Mouse (Mus musculus) layer of hippocampus, adult 8-10 months (tissue): ENCODE results near the gene Wfdc5. TPM values are rescaled to one million over a fixed set of nuclear protein-coding genes. Genes with fewer than 3 reads are reported as not detected.

Source experiments
- DNase-seq, 2 experiments: peaks; one replicate each; pipeline ENCODE4 v3.0.0; 2022; ENCODE audit warnings: low spot score in 2 of 2
- total RNA-seq, 4 experiments: library from RNA; stranded (reverse); gene quantifications; 2 replicates each; pipeline ENCODE4 v1.2.4; 2022

The Wfdc5 gene
- total RNA-seq, 4 experiments from 2014 or later = not detected

DNA sequence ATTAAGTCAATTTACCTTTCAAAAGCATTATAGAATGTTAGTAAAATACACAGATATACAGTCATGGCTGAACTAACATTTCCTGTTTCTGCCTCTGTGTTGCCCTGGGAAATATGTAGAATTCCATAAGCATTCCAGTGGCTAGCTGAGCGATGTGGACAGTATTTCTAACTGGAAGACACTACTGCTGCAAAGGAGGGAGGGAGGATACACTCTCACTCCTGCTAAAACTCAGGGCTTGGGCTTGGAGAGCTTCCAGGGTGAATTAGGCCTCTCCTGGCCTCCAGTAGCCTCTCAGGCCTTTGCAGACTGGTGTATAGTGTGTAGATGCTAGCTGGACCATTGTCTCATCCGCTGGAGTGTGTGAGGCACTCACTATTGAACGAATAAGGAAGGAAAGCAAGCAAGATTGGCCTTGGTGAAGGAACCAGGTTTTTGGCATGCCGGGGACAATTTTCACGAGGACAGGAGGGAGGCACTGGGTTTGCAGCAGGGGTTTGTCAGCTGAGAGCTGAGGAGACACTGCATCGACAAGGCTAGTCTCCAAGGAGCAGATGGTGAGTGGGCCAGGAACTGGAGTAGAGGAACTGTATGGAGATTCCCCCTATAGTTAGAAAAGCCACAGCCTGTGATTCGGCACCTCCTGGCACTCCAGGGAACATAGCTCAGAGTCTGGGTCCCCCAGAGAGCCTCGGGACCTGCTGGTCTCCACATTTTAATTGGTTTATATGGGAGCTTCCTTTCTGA is 7.7 kb downstream of the Wfdc5 start:
- peak; percentile 73 for DNase-seq

DNA sequence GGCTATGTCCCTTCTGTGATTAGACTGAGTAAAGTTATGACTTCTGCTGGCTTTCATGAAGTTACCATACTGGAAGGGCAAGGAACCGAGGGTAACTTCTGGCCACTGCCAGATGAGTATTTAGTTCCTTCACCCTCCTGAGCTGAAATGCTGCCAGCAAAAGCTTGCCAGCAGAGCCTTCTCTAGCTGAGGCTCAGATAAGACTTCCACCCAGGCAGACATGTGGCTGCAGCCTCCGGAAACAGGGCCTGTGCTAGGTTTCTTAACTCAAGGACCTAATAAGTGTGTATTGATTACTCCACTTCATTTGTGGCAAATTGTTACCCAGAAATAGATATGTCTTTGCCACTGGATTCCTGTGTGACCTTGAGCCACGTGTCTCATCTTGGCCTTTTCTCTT is 9.1 kb downstream of the Wfdc5 start:
- DNase-seq = no peak

DNA sequence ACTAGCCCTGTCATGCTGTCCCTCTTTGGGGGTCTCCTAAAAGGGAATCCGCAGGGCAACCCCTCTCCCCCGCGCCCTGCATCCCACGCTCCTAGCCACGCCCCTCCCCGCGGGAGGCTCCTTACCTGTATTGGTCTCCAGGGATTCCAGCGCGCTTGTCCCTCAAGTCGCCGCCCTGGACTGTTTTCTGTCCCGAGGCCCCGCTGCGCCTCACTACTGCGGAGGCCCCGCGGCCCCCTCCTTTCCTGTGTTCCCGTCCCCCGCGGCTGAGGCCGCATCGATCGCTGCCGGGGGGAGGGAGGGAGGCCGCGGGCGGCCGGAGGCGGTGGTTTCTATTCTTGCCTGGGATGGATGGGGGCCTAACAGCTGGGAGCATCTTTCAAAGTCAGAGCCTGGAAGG is 11.6 kb downstream of the Wfdc5 start, which contains the start of gene Kcns1:
TSS of gene Kcns1 (minus strand) at position 212 of the 400 bp plus-strand sequence.
- DNase-seq = no peak

DNA sequence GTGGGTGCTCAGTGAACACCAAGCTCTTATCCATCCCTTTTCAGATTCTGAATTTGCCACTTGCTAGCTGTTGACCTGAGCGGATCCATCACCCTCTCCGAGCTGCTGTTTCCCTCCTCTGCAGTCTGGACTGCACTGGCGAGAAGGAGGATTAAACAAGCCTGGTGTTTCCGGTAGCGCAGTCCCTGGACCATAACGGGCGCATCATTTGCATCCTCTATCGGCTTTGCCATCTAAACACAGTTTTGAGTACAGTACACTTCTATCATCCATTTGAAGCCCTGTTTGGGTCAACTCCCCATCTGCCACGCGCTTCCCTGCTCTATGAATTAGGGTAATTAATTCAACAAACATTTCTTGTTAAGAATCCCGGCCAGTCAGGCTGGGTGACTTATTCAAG is 12.2 kb downstream of the Wfdc5 start:
- no peak for DNase-seq

DNA sequence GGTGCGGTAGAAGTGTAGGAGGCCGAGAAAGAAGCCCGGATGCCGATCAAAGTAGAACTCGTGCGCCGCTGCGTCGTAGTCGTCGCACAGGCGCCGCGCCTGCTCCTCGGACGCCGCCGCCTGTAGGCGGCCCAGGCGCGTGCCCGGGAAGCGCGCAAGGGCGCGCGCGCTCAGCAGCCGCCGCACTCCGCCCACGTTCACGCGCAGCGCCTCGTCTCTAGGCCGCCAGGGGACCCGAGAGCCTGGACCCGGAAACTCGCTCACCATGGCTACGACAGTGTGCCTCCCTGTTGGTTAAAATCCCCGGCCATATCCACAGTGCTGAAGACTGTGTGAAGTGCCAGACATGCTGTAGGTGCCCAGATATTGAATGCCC is 14.0 kb downstream of the Wfdc5 start:
- DNase-seq = peak in 1 of 2 experiments; percentile 26

DNA sequence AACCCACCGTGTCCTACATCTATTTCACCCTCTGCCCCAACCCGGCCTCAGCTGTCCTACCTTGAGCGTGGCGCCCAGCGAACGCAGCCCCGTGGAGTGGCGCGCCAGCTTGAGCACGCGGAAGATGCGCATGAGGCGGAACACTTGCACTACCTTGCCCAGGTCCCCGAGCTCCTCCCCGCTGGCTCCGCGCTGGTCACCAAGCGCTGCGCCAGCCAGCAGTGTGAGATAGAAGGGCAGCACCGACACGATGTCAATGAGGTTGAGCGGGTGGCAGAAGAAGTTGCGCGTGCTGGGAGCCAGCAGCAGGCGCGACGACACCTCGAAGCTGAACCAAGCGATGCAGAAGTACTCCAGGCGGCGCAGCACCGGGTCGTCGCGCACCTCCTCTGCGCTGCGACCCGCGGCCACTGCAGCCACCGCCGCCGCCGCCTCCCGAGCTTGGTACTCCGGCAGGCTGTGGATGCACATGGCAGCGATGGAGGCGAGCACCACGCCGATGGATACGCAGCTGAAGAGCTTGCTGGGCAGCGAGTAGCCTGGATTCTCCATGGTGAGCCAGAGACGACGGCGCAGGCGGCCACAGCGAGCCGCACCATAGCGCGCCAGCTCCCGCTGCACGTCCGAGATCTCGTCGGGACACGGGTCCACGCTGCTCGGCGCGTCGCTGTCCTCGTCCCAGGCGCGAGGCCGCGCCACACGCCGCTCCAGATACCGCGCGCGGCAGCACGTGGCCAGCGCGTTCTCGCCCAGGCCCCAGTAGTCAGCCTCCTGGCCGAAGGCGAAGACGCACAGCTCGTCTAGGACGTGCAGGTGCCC is 14.6 kb downstream of the Wfdc5 start:
- DNase-seq = no peak

DNA sequence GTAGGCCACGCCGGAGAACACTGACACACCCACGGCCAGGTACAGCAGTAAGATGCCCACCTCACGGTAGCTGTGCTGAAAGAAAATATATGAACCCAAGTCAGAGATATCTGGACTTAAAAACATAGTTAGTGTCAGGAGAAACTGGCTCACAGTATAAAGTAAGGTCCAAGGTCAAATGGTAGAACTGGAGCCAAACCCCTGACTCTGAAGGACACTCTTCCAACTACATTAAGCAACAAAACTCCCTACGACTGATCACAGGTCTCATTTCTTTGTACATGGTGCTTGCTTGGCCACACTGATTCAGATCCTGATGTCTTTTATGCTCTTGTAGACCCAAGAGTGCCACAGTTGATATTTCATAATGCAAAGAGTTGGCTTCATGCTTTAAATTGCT is 17.6 kb downstream of the Wfdc5 start:
- no peak for DNase-seq

DNA sequence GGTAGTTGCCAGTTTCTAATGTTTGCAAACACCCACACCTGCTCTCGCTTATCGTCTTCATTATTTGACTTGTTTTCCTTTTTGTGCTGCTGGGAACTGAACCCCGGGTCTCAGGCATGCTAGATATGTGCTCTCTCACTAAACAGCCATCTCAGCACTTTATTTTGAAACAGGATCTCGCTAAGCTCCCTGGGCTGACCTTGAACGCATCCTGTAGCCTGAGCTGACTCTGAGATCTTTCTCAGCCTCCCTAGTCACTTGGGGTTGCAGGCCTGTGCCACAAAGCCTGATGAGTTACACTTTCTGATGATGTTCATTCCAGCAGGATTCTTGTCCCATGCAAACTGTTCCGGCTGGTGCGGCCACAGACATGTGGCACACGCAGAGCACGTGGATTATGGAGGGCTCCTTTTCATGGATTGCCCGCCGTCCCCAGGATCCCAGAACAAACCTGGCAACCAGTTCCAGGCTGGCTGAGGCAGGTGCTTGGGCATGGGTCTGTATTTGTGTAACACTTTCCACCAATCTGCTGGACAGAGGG is 21.0 kb downstream of the Wfdc5 start:
- no peak for DNase-seq

DNA sequence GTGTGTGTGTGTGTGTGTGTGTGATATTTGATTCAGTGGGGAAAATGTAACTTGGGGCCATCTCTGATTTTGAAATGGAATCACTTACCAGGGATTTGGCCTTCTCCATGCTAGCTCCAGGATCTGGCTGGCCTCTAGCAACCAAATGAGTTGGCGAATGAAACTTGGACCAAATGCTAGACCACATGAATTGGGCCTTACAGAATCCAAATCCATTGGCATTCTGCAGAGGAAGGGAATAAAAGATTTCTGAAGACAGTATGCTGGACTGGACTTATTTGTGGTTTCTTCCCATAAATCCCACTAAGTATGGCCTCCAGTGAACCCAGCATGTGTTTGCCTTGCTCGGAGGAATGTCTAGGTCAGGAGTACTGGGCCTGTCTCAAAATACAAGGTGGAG is 23.7 kb downstream of the Wfdc5 start:
- DNase-seq = no peak

DNA sequence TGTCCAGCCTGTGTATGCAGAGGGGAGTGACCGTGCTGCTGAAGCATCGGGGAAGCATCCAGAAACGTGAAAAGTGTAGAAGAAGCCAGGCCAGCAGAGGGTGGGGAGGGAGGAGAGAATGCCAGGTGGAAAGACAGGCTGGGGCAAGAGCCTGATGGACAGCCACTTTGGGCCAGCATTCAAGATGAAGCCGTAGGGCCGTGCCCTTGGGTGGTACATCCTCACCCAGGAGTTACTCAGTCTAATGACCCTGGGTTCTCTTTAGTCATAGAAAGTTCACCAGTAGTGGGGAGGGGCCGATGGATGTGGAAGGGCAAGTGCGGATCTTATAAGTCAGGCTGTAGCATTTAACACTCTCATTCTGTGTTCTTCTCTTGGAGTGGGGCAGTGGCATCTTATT is 26.4 kb downstream of the Wfdc5 start:
- no peak for DNase-seq

DNA sequence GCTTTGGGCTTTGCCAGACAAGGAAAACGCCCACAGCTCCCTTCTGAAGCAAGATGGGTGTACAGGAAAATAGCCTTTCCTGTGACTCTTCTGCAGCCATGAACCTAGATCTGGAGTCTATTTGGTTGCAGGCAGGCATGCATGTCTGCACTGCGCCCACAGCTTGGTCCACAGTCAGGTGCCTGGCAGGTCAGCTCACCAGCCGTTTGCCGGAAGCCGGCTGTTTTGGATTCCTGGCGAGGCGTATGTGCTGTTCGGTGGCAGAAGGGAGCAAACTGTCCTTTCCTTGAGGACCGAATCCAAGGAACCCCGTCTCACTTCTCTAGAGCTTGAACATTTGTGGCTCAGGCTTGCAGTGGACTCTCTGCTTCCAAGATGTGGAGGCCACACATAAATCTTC is 28.5 kb downstream of the Wfdc5 start:
- DNase-seq = no peak

DNA sequence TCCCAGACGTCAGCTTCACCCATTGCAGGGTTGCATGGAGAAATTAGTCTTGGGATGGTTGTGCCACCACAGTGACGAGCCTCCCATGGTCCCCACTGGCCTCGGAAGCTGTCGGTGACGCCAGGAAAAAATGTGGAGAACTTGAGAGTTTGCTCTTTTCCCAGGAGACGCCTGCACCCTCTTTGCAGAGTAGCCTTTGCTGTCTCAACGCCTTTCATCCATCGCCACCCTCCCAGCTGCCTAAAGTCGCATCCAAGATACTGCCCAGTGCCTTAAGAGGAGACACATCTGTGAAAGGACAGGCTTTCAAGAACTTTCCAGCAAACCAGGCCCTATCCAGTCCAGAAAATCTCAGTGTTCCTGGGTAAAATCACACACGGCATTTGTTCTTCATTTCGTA is 30.2 kb downstream of the Wfdc5 start:
- DNase-seq = no peak

GRCm38 (mm10) chr2:164150086-164150760 is 32.3 kb downstream of the Wfdc5 start:
- DNase-seq = no peak

DNA sequence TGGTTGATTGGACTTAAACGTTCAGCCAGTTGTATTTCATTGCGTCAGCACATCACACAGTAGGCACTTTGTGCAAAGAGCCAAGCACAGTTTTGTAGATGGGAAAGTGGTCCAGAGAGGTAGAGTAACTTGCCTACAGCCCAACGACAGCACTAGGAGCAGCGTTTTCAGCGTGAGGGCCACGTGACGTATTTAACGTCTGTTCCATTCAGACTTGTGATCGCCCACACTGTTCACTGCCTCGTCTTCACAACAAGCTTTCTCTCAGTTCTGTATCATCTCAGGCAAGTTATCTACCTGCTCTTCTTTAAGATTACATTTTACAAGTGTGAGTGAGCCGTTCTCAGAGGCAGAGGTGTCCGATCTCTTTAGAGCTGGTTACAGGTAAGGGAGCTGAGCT is 36.0 kb downstream of the Wfdc5 start:
- DNase-seq = no peak

DNA sequence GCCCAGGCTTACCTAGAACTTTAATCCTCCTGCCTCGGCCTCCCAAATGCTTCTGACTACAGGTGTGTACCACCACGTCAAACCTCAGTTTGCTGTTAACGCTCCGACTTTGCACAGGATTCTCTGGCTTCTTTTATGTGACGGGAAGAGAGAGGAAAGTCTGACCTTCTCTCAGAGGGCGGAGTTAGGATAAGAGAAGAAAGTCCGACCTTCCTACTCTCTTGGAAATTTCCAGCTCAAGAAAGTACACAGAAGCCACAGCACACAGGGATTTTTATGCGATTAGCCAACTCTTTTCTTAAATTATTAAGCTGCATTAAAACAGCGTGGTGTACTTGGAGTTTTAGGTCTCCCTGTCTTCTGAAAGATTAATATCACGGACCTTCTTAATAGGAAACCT is 38.0 kb downstream of the Wfdc5 start:
- DNase-seq = no peak

DNA sequence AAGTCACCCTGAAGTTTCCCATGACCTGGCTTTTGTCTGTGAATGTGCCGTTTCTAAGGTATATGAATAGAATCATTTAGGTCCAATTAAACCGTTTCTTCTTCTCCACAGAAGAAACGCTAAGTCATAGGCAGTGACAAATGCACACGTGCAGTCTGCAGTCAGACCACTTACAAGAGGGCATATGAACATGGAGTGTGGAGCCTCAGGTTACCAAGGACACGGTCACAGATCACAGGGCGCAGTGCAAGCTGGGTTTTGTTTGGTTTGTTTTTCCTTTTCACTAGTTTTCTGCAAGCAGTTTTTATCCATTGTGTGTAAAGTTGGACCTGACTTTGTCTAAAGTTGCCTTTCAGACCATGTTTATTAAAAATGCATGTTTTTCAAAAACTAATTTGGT is 38.5 kb downstream of the Wfdc5 start:
- DNase-seq = no peak

DNA sequence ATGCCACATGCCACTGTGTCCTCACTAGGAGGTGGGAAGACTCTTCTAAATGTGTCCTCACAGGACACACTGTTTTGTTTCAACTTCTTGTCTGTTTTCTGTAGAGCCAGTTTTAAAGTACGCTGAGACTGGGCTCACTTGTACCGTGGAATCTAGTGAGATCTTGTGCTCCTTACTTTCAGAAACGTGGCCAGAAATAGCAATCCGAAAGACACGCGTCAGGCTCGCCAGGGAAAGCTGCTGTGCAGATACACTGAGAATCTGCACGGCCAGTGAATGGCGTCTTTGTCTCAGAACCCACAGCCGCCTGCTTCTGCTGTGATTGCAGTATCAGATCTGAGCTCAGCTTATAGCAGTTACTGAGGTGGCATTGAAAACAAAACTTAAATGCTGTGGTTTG is 40.5 kb downstream of the Wfdc5 start:
- DNase-seq = peak in 1 of 2 experiments; percentile 46

- DNase-seq = peak; percentile 29 to 33
These were observed 44.8 kb downstream of the Wfdc5 start for GRCm38 (mm10) chr2:164137754-164138153.

DNA sequence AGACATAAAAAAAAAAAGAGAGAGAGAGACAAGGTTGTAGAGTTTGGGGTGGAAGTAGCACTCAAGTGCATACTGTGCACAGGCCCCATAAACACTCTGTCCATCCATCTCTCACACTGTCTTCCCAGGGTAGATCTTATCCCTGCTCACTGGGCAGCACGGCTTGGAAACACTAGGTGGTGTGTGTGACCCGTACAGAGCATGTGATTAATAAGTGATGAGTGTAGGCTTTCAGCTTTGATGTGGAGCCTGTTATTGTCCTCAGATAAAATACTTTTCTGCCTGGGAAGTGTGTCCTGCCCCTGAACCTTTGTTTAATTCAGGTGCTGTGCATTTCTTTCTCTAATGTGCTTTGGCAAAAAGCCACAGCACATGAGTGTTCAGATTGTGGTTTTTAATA is 46.1 kb downstream of the Wfdc5 start:
- no peak for DNase-seq

DNA sequence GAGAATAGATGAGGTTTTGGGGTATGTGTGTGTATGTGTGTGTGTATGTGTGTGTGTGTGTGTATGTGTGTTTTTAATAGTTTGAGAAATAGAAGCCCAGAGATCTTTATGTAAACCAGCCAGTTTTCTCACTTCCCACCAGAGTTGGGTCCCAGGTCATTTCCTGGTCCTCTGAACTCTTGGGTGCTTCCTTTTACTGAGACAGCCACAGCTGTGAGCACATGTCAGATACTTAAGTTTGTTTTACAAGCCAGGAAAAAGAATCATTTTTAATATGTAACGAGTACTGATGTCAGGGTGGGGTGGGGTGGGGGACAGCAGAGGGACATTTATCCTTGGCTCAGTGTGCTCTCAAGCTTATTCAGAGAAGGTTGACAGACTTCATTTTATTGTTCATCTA is 47.2 kb downstream of the Wfdc5 start:
- DNase-seq = no peak

- peak in 1 of 2 experiments; percentile 39 for DNase-seq
These were observed 48.0 kb downstream of the Wfdc5 start for GRCm38 (mm10) chr2:164134563-164134962.

DNA sequence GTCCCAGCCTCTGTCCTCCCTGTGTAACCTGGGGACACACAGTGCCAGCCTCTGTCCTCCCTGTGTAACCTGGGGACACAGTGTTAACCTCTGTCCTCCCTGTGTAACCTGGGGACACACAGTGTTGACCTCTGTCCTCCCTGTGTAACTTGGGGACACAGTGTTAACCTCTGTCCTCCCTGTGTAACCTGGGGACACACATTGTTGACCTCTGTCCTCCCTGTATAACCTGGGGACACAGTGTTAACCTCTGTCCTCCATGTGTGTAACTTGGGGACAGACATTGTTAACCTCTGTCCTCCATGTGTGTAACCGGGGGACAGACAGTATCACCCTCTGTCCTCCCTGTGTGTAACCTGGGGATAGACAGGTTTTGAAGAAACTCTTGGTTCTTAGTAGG is 51.0 kb downstream of the Wfdc5 start:
- DNase-seq = no peak
